Mouse (Mus musculus) ES-E14 (cell line): ENCODE results near the gene Reep1.

Source experiments
- HCFC1 ChIP-seq: IDR thresholded peaks from 2 replicates; pipeline ENCODE4 v1.6.1; 2012; ENCODE audit warnings: low read length, inconsistent platforms, borderline replicate concordance; ENCODE audit not compliant: insufficient read depth
- ZC3H11A ChIP-seq: IDR thresholded peaks from 2 replicates; pipeline ENCODE4 v1.6.1; 2012; ENCODE audit warnings: low read depth, mild to moderate bottlenecking, inconsistent platforms, low read length, borderline replicate concordance
- ZNF384 ChIP-seq: IDR thresholded peaks from 2 replicates; pipeline ENCODE4 v1.6.1; 2012; ENCODE audit warnings: low read depth, low read length, inconsistent platforms

- TF ChIP-seq ZNF384 (no peak), ZC3H11A (no peak), HCFC1 (no peak)
These were observed 9.1 kb downstream of the Reep1 start for GRCm38 (mm10) chr6:71716434-71716833.
